Mouse (Mus musculus): ENCODE measurements at regions not wholly inside any gene's neighbourhood (a gene's known extent, or its start where the extent isn't known, plus 50 kb on each side); places are given as distances from the start of the nearest gene placed in this dataset.
A peak's percentile ranks its signal among the peaks of the same experiment; 100 is the strongest.

GRCm38 (mm10) chr16:93061475-93062179 lies 235.7 kb upstream of the Runx1 start:
- H3K9me3 ChIP-seq (ENCODE audit: control insufficient read depth, low read length), result no peaks in the 10 kb centered on the region
- no peak for ATAC-seq (replicated peaks; ENCODE audit: low FRiP score, low TSS enrichment, low read depth)

GRCm38 (mm10) chr16:93056295-93056694 lies 230.3 kb upstream of the Runx1 start:
- Histone ChIP-seq H3K9ac (ENCODE audit: low read length) (no peak overlapping the region), H3K4me3 (ENCODE audit: low read depth, low read length) (no peak overlapping the region), H3K4me1 (replicated peaks; ENCODE audit: control insufficient read depth, insufficient read depth, low read length) (no peaks in the 10 kb centered on the region), H3K4me2 (ENCODE audit: low read length) (no peak overlapping the region), H3K36me3 (ENCODE audit: control insufficient read depth, insufficient read depth, low read length) (no peaks in the 10 kb centered on the region), H3K27me3 (replicated peaks; ENCODE audit: control insufficient read depth, insufficient read depth, low read length) (no peaks in the 10 kb centered on the region), H3K27ac (ENCODE audit: low read depth) (no peak overlapping the region), H3K9me3 (ENCODE audit: control insufficient read depth, low read length) (no peaks in the 10 kb centered on the region)
- WGBS, result 75% methylated on average over 3 of the region's 3 CpGs
- no peak for ATAC-seq (replicated peaks; ENCODE audit: low FRiP score, low TSS enrichment, low read depth)
- DNase-seq (ENCODE audit: low spot score), result no peak

More at GRCm38 (mm10) chr16:93061475-93062179, 235.7 kb upstream of the Runx1 start:
- no peak overlapping the region for H3K27ac ChIP-seq (ENCODE audit: low read depth)
- no peak overlapping the region for H3K4me2 ChIP-seq (ENCODE audit: low read length)
- no peak overlapping the region for H3K9ac ChIP-seq (ENCODE audit: low read length)
- no peak for DNase-seq (ENCODE audit: low spot score)
- no peaks in the 10 kb centered on the region for H3K27me3 ChIP-seq (replicated peaks; ENCODE audit: control insufficient read depth, insufficient read depth, low read length)
- no peaks in the 10 kb centered on the region for H3K4me1 ChIP-seq (replicated peaks; ENCODE audit: control insufficient read depth, insufficient read depth, low read length)
- H3K36me3 ChIP-seq (ENCODE audit: control insufficient read depth, insufficient read depth, low read length), result no peaks in the 10 kb centered on the region
- 60% methylated on average over 4 of the region's 4 CpGs for WGBS
- H3K4me3 ChIP-seq (ENCODE audit: low read depth, low read length), result no peak overlapping the region

- 78% methylated on average over 4 of the region's 4 CpGs for WGBS
- no peaks in the 10 kb centered on the region for H3K4me1 ChIP-seq (replicated peaks; ENCODE audit: control insufficient read depth, insufficient read depth, low read length)
- H3K36me3 ChIP-seq (ENCODE audit: control insufficient read depth, insufficient read depth, low read length), result no peaks in the 10 kb centered on the region
- H3K4me3 ChIP-seq (ENCODE audit: low read depth, low read length), result no peak overlapping the region
- no peak overlapping the region for H3K9ac ChIP-seq (ENCODE audit: low read length)
- ATAC-seq (replicated peaks; ENCODE audit: low FRiP score, low TSS enrichment, low read depth) (no peak), DNase-seq (ENCODE audit: low spot score) (no peak)
- no peak overlapping the region for H3K27ac ChIP-seq (ENCODE audit: low read depth)
- no peaks in the 10 kb centered on the region for H3K27me3 ChIP-seq (replicated peaks; ENCODE audit: control insufficient read depth, insufficient read depth, low read length)
- no peak overlapping the region for H3K4me2 ChIP-seq (ENCODE audit: low read length)
- no peaks in the 10 kb centered on the region for H3K9me3 ChIP-seq (ENCODE audit: control insufficient read depth, low read length)
Observed at GRCm38 (mm10) chr16:93055545-93055944, 229.6 kb upstream of the Runx1 start.

GRCm38 (mm10) chr16:93051233-93051632 lies 225.3 kb upstream of the Runx1 start:
- no peak overlapping the region for H3K4me2 ChIP-seq (ENCODE audit: low read length)
- WGBS, result 70% methylated on average over 6 of the region's 6 CpGs
- no peaks in the 10 kb centered on the region for H3K4me1 ChIP-seq (replicated peaks; ENCODE audit: control insufficient read depth, insufficient read depth, low read length)
- H3K36me3 ChIP-seq (ENCODE audit: control insufficient read depth, insufficient read depth, low read length), result no peaks in the 10 kb centered on the region
- no peak overlapping the region for H3K9ac ChIP-seq (ENCODE audit: low read length)
- no peak overlapping the region for H3K27ac ChIP-seq (ENCODE audit: low read depth)
- ATAC-seq (replicated peaks; ENCODE audit: low FRiP score, low TSS enrichment, low read depth), result no peak
- H3K4me3 ChIP-seq (ENCODE audit: low read depth, low read length), result no peak overlapping the region
- H3K27me3 ChIP-seq (replicated peaks; ENCODE audit: control insufficient read depth, insufficient read depth, low read length), result no peaks in the 10 kb centered on the region
- H3K9me3 ChIP-seq (ENCODE audit: control insufficient read depth, low read length), result no peaks in the 10 kb centered on the region
- DNase-seq (ENCODE audit: low spot score), result no peak

- Histone ChIP-seq H3K27me3 (replicated peaks; ENCODE audit: control insufficient read depth, insufficient read depth, low read length) (no peaks in the 10 kb centered on the region), H3K9me3 (ENCODE audit: control insufficient read depth, low read length) (no peaks in the 10 kb centered on the region), H3K4me1 (replicated peaks; ENCODE audit: control insufficient read depth, insufficient read depth, low read length) (no peaks in the 10 kb centered on the region), H3K4me3 (ENCODE audit: low read depth, low read length) (no peak overlapping the region), H3K4me2 (ENCODE audit: low read length) (no peak overlapping the region), H3K27ac (ENCODE audit: low read depth) (no peak overlapping the region), H3K9ac (ENCODE audit: low read length) (no peak overlapping the region), H3K36me3 (ENCODE audit: control insufficient read depth, insufficient read depth, low read length) (no peaks in the 10 kb centered on the region)
- no peak for DNase-seq (ENCODE audit: low spot score)
- 87% methylated on average over 9 of the region's 9 CpGs for WGBS
- ATAC-seq (replicated peaks; ENCODE audit: low FRiP score, low TSS enrichment, low read depth), result no peak
Observed at GRCm38 (mm10) chr16:93048418-93048932, 222.5 kb upstream of the Runx1 start.

- WGBS, result 86% methylated on average over 1 of the region's 1 CpGs
- DNase-seq (ENCODE audit: low spot score), result no peak
- H3K4me1 ChIP-seq (replicated peaks; ENCODE audit: control insufficient read depth, insufficient read depth, low read length), result no peaks in the 10 kb centered on the region
- no peak overlapping the region for H3K27ac ChIP-seq (ENCODE audit: low read depth)
- no peak overlapping the region for H3K9ac ChIP-seq (ENCODE audit: low read length)
- H3K4me2 ChIP-seq (ENCODE audit: low read length), result no peak overlapping the region
- no peaks in the 10 kb centered on the region for H3K36me3 ChIP-seq (ENCODE audit: control insufficient read depth, insufficient read depth, low read length)
- no peaks in the 10 kb centered on the region for H3K27me3 ChIP-seq (replicated peaks; ENCODE audit: control insufficient read depth, insufficient read depth, low read length)
- ATAC-seq (replicated peaks; ENCODE audit: low FRiP score, low TSS enrichment, low read depth), result no peak
- H3K9me3 ChIP-seq (ENCODE audit: control insufficient read depth, low read length), result no peaks in the 10 kb centered on the region
- H3K4me3 ChIP-seq (ENCODE audit: low read depth, low read length), result no peak overlapping the region
Observed at GRCm38 (mm10) chr16:93047594-93047993, 221.6 kb upstream of the Runx1 start.

GRCm38 (mm10) chr16:93046221-93046620 lies 220.3 kb upstream of the Runx1 start:
- H3K36me3 ChIP-seq (ENCODE audit: control insufficient read depth, insufficient read depth, low read length), result no peaks in the 10 kb centered on the region
- H3K9me3 ChIP-seq (ENCODE audit: control insufficient read depth, low read length), result no peaks in the 10 kb centered on the region
- no peaks in the 10 kb centered on the region for H3K4me1 ChIP-seq (replicated peaks; ENCODE audit: control insufficient read depth, insufficient read depth, low read length)
- DNase-seq (ENCODE audit: low spot score) (no peak), ATAC-seq (replicated peaks; ENCODE audit: low FRiP score, low TSS enrichment, low read depth) (no peak)
- 90% methylated on average over 3 of the region's 3 CpGs for WGBS
- H3K4me3 ChIP-seq (ENCODE audit: low read depth, low read length), result no peak overlapping the region
- H3K9ac ChIP-seq (ENCODE audit: low read length), result no peak overlapping the region
- H3K27me3 ChIP-seq (replicated peaks; ENCODE audit: control insufficient read depth, insufficient read depth, low read length), result no peaks in the 10 kb centered on the region
- no peak overlapping the region for H3K4me2 ChIP-seq (ENCODE audit: low read length)
- H3K27ac ChIP-seq (ENCODE audit: low read depth), result no peak overlapping the region

- 55% methylated on average over 9 of the region's 9 CpGs for WGBS
- no peaks in the 10 kb centered on the region for H3K36me3 ChIP-seq (ENCODE audit: control insufficient read depth, insufficient read depth, low read length)
- no peak overlapping the region for H3K27ac ChIP-seq (ENCODE audit: low read depth)
- DNase-seq (ENCODE audit: low spot score) (no peak), ATAC-seq (replicated peaks; ENCODE audit: low FRiP score, low TSS enrichment, low read depth) (no peak)
- no peaks in the 10 kb centered on the region for H3K4me1 ChIP-seq (replicated peaks; ENCODE audit: control insufficient read depth, insufficient read depth, low read length)
- no peaks in the 10 kb centered on the region for H3K9me3 ChIP-seq (ENCODE audit: control insufficient read depth, low read length)
- H3K4me3 ChIP-seq (ENCODE audit: low read depth, low read length), result no peak overlapping the region
- no peaks in the 10 kb centered on the region for H3K27me3 ChIP-seq (replicated peaks; ENCODE audit: control insufficient read depth, insufficient read depth, low read length)
- no peak overlapping the region for H3K4me2 ChIP-seq (ENCODE audit: low read length)
- no peak overlapping the region for H3K9ac ChIP-seq (ENCODE audit: low read length)
Observed at GRCm38 (mm10) chr16:93043355-93043754, 217.4 kb upstream of the Runx1 start.

- Histone ChIP-seq H3K4me2 (ENCODE audit: low read length) (no peak overlapping the region), H3K4me3 (ENCODE audit: low read depth, low read length) (no peak overlapping the region), H3K36me3 (ENCODE audit: control insufficient read depth, insufficient read depth, low read length) (no peaks in the 10 kb centered on the region), H3K9me3 (ENCODE audit: control insufficient read depth, low read length) (no peaks in the 10 kb centered on the region), H3K9ac (ENCODE audit: low read length) (no peak overlapping the region), H3K4me1 (replicated peaks; ENCODE audit: control insufficient read depth, insufficient read depth, low read length) (no peaks in the 10 kb centered on the region), H3K27ac (ENCODE audit: low read depth) (no peak overlapping the region), H3K27me3 (replicated peaks; ENCODE audit: control insufficient read depth, insufficient read depth, low read length) (no peaks in the 10 kb centered on the region)
- DNase-seq (ENCODE audit: low spot score) (no peak), ATAC-seq (replicated peaks; ENCODE audit: low FRiP score, low TSS enrichment, low read depth) (0 out of 2 replicates have a peak, but pooled peaks have one; percentile 58)
- WGBS, result 50% methylated on average over 6 of the region's 6 CpGs
Observed at GRCm38 (mm10) chr16:93042941-93043340, 217.0 kb upstream of the Runx1 start.

All from intestine, embryonic 14.5 days (tissue).